Mouse (Mus musculus) CH12.LX (cell line): ENCODE measurements around the gene Nrxn3. TPM values are rescaled to one million over a fixed set of nuclear protein-coding genes. Genes with fewer than 3 reads are reported as not detected.

Source experiments
- DNase-seq: peaks from one replicate; pipeline ENCODE4 v3.0.0-alpha.2; 2013; ENCODE audit errors: extremely low read depth
- H3K27ac ChIP-seq: 2 replicates; pipeline ENCODE4 v1.5.1; 2012; ENCODE audit warnings: low read depth, mild to moderate bottlenecking, control low read depth, moderate library complexity; ENCODE audit not compliant: insufficient read depth
- H3K27me3 ChIP-seq: replicated peaks from 2 replicates; pipeline ENCODE3; 2012; ENCODE audit warnings: inconsistent platforms
- H3K36me3 ChIP-seq, 2 experiments: replicated peaks in 1 of 2; 2 replicates each; pipeline versions ENCODE3 to v1.6.1; 2012; ENCODE audit warnings: inconsistent platforms in 1 of 2, low read length in 1 of 2, mild to moderate bottlenecking in 1 of 2, mixed read lengths in 1 of 2, moderate library complexity in 1 of 2; ENCODE audit not compliant: control insufficient read depth in 1 of 2, insufficient read depth in 1 of 2
- H3K4me1 ChIP-seq, 2 experiments: 2 replicates each; pipeline ENCODE4 v1.6.1; 2012; ENCODE audit warnings: inconsistent platforms in 1 of 2, moderate library complexity in 1 of 2; ENCODE audit not compliant: insufficient read depth in 2 of 2, control insufficient read depth in 1 of 2
- H3K4me2 ChIP-seq: 2 replicates; pipeline ENCODE4 v1.6.1; 2012; ENCODE audit warnings: low read depth, mild to moderate bottlenecking, control low read depth; ENCODE audit not compliant: poor library complexity, insufficient read depth, severe bottlenecking
- H3K4me3 ChIP-seq, 3 experiments: fragments of 150-350 bp in 1 of 3; sonication (generic) in 1 of 3; replicated peaks in 1 of 3; 2 replicates each; pipeline versions ENCODE3 to v1.5.1; 2011 to 2012; ENCODE audit warnings: low read depth in 2 of 3, low read length in 2 of 3, mild to moderate bottlenecking in 2 of 3, moderate library complexity in 2 of 3, control low read depth in 1 of 3, improper control_type of control experiment in 1 of 3, inconsistent platforms in 1 of 3, mixed read lengths in 1 of 3; ENCODE audit not compliant: poor library complexity in 1 of 3
- H3K79me2 ChIP-seq: replicated peaks from 2 replicates; pipeline ENCODE4 v1.6.1; 2012; ENCODE audit warnings: mild to moderate bottlenecking, moderate library complexity; ENCODE audit not compliant: control insufficient read depth, poor library complexity, insufficient read depth, severe bottlenecking; ENCODE audit errors: extremely low read depth
- H3K9ac ChIP-seq: 2 replicates; pipeline ENCODE4 v1.6.1; 2012; ENCODE audit warnings: low read depth, mild to moderate bottlenecking, control low read depth, moderate library complexity; ENCODE audit not compliant: insufficient read depth
- H3K9me3 ChIP-seq: replicated peaks from 2 replicates; pipeline ENCODE3; 2012; ENCODE audit warnings: low read length, inconsistent platforms, mixed read lengths
- BHLHE40 ChIP-seq: IDR thresholded peaks from 2 replicates; pipeline ENCODE4 v1.6.1; 2011; ENCODE audit warnings: mild to moderate bottlenecking, low read depth, low read length, improper control_type of control experiment
- CHD1 ChIP-seq: IDR thresholded peaks from 2 replicates; pipeline ENCODE4 v1.6.1; 2012; ENCODE audit warnings: low read depth, low read length, improper control_type of control experiment, inconsistent platforms
- CHD2 ChIP-seq: IDR thresholded peaks from 2 replicates; pipeline ENCODE4 v1.6.1; 2011; ENCODE audit warnings: low read length, improper control_type of control experiment
- CTCF ChIP-seq, 2 experiments: IDR thresholded peaks in 1 of 2; conservative IDR thresholded peaks in 1 of 2; 2 replicates each; pipeline ENCODE4 v1.5.1; 2011 to 2012; ENCODE audit warnings: low read depth in 2 of 2, low read length in 2 of 2, improper control_type of control experiment in 1 of 2, inconsistent platforms in 1 of 2, mild to moderate bottlenecking in 1 of 2, moderate library complexity in 1 of 2
- E2F4 ChIP-seq: IDR thresholded peaks from 2 replicates; pipeline ENCODE4 v1.6.1; 2011; ENCODE audit warnings: low read depth, low read length, improper control_type of control experiment; ENCODE audit not compliant: insufficient replicate concordance
- ELF1 ChIP-seq: IDR thresholded peaks from 2 replicates; pipeline ENCODE4 v1.6.1; 2014; ENCODE audit warnings: low read depth, mild to moderate bottlenecking, inconsistent platforms, low read length, improper control_type of control experiment
- IRF4 ChIP-seq: IDR thresholded peaks from 2 replicates; pipeline ENCODE4 v1.6.1; 2014; ENCODE audit warnings: low read depth, mild to moderate bottlenecking, inconsistent platforms, low read length, improper control_type of control experiment
- JUN ChIP-seq: IDR thresholded peaks from 2 replicates; pipeline ENCODE4 v1.6.1; 2011; ENCODE audit warnings: low read depth, mild to moderate bottlenecking, low read length, improper control_type of control experiment, moderate library complexity; ENCODE audit not compliant: insufficient read depth
- MAFK ChIP-seq: IDR thresholded peaks from 2 replicates; pipeline ENCODE4 v1.6.1; 2011; ENCODE audit warnings: low read length, improper control_type of control experiment; ENCODE audit not compliant: insufficient replicate concordance
- MAX ChIP-seq: IDR thresholded peaks from 2 replicates; pipeline ENCODE4 v1.6.1; 2011; ENCODE audit warnings: low read length, improper control_type of control experiment
- MXI1 ChIP-seq: IDR thresholded peaks from 2 replicates; pipeline ENCODE4 v1.6.1; 2011; ENCODE audit warnings: mild to moderate bottlenecking, low read depth, low read length, improper control_type of control experiment
- MYC ChIP-seq: IDR thresholded peaks from 2 replicates; pipeline ENCODE4 v1.6.1; 2011; ENCODE audit warnings: low read depth, mild to moderate bottlenecking, improper control_type of control experiment, low read length
- NRF1 ChIP-seq: IDR thresholded peaks from 2 replicates; pipeline ENCODE4 v1.6.1; 2014; ENCODE audit warnings: low read depth, mild to moderate bottlenecking, inconsistent platforms, low read length, improper control_type of control experiment, moderate library complexity
- PAX5 ChIP-seq: IDR thresholded peaks from 2 replicates; pipeline ENCODE4 v1.6.1; 2012; ENCODE audit warnings: low read length, inconsistent platforms, mixed read lengths
- RAD21 ChIP-seq: IDR thresholded peaks from 2 replicates; pipeline ENCODE4 v1.6.1; 2011; ENCODE audit warnings: low read depth, mild to moderate bottlenecking, low read length, improper control_type of control experiment, moderate library complexity
- SMC3 ChIP-seq: IDR thresholded peaks from 2 replicates; pipeline ENCODE4 v1.6.1; 2011; ENCODE audit warnings: low read depth, low read length, improper control_type of control experiment
- TCF12 ChIP-seq: IDR thresholded peaks from 2 replicates; pipeline ENCODE4 v1.6.1; 2014; ENCODE audit warnings: low read depth, mild to moderate bottlenecking, inconsistent platforms, low read length, improper control_type of control experiment
- USF2 ChIP-seq: conservative IDR thresholded peaks from 2 replicates; pipeline ENCODE4 v1.6.1; 2011; ENCODE audit warnings: low read depth, low read length, improper control_type of control experiment
- ZC3H11A ChIP-seq: IDR thresholded peaks from 2 replicates; pipeline ENCODE4 v1.6.1; 2012; ENCODE audit warnings: low read depth, mild to moderate bottlenecking, inconsistent platforms, low read length, improper control_type of control experiment
- ZKSCAN1 ChIP-seq: IDR thresholded peaks from 2 replicates; pipeline ENCODE4 v1.6.1; 2012; ENCODE audit warnings: low read depth, inconsistent platforms, low read length, improper control_type of control experiment, borderline replicate concordance
- ZMIZ1 ChIP-seq: IDR thresholded peaks from 2 replicates; pipeline ENCODE4 v1.6.1; 2012; ENCODE audit warnings: low read depth, mild to moderate bottlenecking, inconsistent platforms, low read length, improper control_type of control experiment
- ZNF384 ChIP-seq: IDR thresholded peaks from 2 replicates; pipeline ENCODE4 v1.6.1; 2012; ENCODE audit warnings: low read depth, low read length, improper control_type of control experiment, inconsistent platforms
- dilution Hi-C: fragments of 300-500 bp; cut with MboI; formaldehyde crosslinking; loops from 2 replicates; pipeline ENCODE4 v1.14.3; 2020; ENCODE audit warnings: low sequenced_read_pairs; ENCODE audit not compliant: extremely low pct_unique_long_range_greater_than_20kb, extremely low pct_ligation_motif_present
- in situ Hi-C: fragments of 300-500 bp; cut with MboI; formaldehyde crosslinking; loops from 3 replicates; pipeline ENCODE4 v1.14.3; 2019; ENCODE audit warnings: low sequenced_read_pairs, low pct_ligation_motif_present, low pct_unique_long_range_greater_than_20kb, mixed read lengths
- polyA plus RNA-seq: library from polyadenylated mRNA; unstranded; fragments of >175 nt; gene quantifications from 2 replicates; pipeline ENCODE4 v1.2.1, GENCODE M21; 2012; ENCODE audit warnings: low read depth; ENCODE audit not compliant: insufficient read length
- total RNA-seq, 2 experiments: library from RNA; depleted of rRNA; stranded (reverse); fragments of 300-350 nt in 1 of 2; fragments of >200 nt in 1 of 2; gene quantifications; 2 replicates each; pipeline ENCODE4 v1.2.3; 2012 to 2014

Nrxn3 gene
- total and polyA plus RNA-seq, 3 experiments: 0.04 to 0.17 (median 0.09) TPM

GRCm38 (mm10) chr12:88784199-88785147 is 61.8 kb downstream of the Nrxn3 start:
- dilution Hi-C loops (no loop called here), in situ Hi-C loops (no loop called here)
- Histone ChIP-seq H3K27ac (no peak overlapping the region), H3K36me3 (no peaks in the 10 kb centered on the region), H3K27me3 (no peaks in the 10 kb centered on the region), H3K4me1 (no peaks in the 10 kb centered on the region), H3K9ac (no peak overlapping the region), H3K4me3 (no peak overlapping the region), H3K4me2 (no peak overlapping the region), H3K9me3 (no peaks in the 10 kb centered on the region), H3K79me2 (no peaks in the 10 kb centered on the region)
- TF ChIP-seq CHD1 (no peak), JUN (no peak), ZMIZ1 (no peak), ZC3H11A (no peak), MYC (no peak), MAFK (no peak), CHD2 (no peak), PAX5 (no peak), SMC3 (no peak), ELF1 (no peak), ZNF384 (no peak), MAX (no peak), BHLHE40 (no peak), USF2 (no peak), IRF4 (no peak), ZKSCAN1 (no peak), E2F4 (no peak), NRF1 (no peak), TCF12 (no peak), CTCF (conservative IDR thresholded peaks at IDR 0.05 in 1 of 2, IDR thresholded peaks at IDR 0.05 in 1 of 2; ENCODE audit: low read depth in 2 of 2, low read length in 2 of 2) (no peak)
- DNase-seq: no peak

GRCm38 (mm10) chr12:88793314-88793713 is 70.6 kb downstream of the Nrxn3 start:
- dilution Hi-C loops: no loop called here
- TF ChIP-seq RAD21 (no peak), MAFK (no peak), MXI1 (no peak), ZKSCAN1 (no peak)

More at GRCm38 (mm10) chr12:88793314-88793713, 70.6 kb downstream of the Nrxn3 start:
- no peak overlapping the region for H3K27ac ChIP-seq
- no peaks in the 10 kb centered on the region for H3K4me1 ChIP-seq
- no peaks in the 10 kb centered on the region for H3K79me2 ChIP-seq
- H3K9me3 ChIP-seq: no peaks in the 10 kb centered on the region
- H3K4me3 ChIP-seq: no peak overlapping the region
- in situ Hi-C loops: no loop called here
- H3K27me3 ChIP-seq: no peaks in the 10 kb centered on the region
- no peak overlapping the region for H3K4me2 ChIP-seq
- H3K9ac ChIP-seq: no peak overlapping the region
- H3K36me3 ChIP-seq: no peaks in the 10 kb centered on the region
- no peak for DNase-seq
